Mouse (Mus musculus) liver, postnatal 0 days (tissue): Measurements from ENCODE around the gene Catsper3. TPM values are rescaled to one million over a fixed set of nuclear protein-coding genes. Genes with fewer than 3 reads are reported as not detected.

ENCODE experiments used
- ATAC-seq: fragments of 200-750 bp; cut with Nextera tagmentation; 2 replicates; pipeline ENCODE4 v1.8.0; 2017; ENCODE audit warnings: mild to moderate bottlenecking, moderate library complexity
- DNase-seq: peaks from one replicate; pipeline ENCODE4 v3.0.0-alpha.2; 2016
- H3K27ac ChIP-seq: fragments of 300-500 bp; sonication (generic); 2 replicates; pipeline ENCODE4 v1.5.1; 2014; ENCODE audit warnings: antibody characterized with exemption, moderate library complexity, mild to moderate bottlenecking, low read depth
- H3K27me3 ChIP-seq: fragments of 300-500 bp; sonication (generic); 2 replicates; pipeline ENCODE4 v1.6.1; 2014; ENCODE audit warnings: low read length, control low read depth, mixed read lengths; ENCODE audit not compliant: insufficient read depth
- H3K36me3 ChIP-seq: fragments of 300-500 bp; sonication (generic); replicated peaks from 2 replicates; pipeline ENCODE4 v1.6.1; 2014; ENCODE audit warnings: mild to moderate bottlenecking, control low read depth, low read length, moderate library complexity, mixed read lengths; ENCODE audit not compliant: insufficient read depth
- H3K4me1 ChIP-seq: fragments of 300-500 bp; sonication (generic); 2 replicates; pipeline ENCODE4 v1.6.1; 2014; ENCODE audit warnings: antibody characterized with exemption, mild to moderate bottlenecking, control low read depth; ENCODE audit not compliant: insufficient read depth
- H3K4me2 ChIP-seq: fragments of 300-500 bp; sonication (generic); 2 replicates; pipeline ENCODE4 v1.6.1; 2014; ENCODE audit warnings: low read depth, mild to moderate bottlenecking, low read length, moderate library complexity, mixed read lengths
- H3K4me3 ChIP-seq: fragments of 300-500 bp; sonication (generic); 2 replicates; pipeline ENCODE4 v1.5.1; 2014; ENCODE audit warnings: low read depth, low read length
- H3K9ac ChIP-seq: fragments of 300-500 bp; sonication (generic); replicated peaks from 2 replicates; pipeline ENCODE4 v1.6.1; 2014; ENCODE audit warnings: mild to moderate bottlenecking, moderate library complexity
- H3K9me3 ChIP-seq: fragments of 300-500 bp; sonication (generic); 2 replicates; pipeline ENCODE4 v1.6.1; 2016; ENCODE audit warnings: mild to moderate bottlenecking, control low read depth, low read length, mixed read lengths
- CTCF ChIP-seq: sonication (generic); IDR thresholded peaks from 2 replicates; pipeline ENCODE4 v1.5.1; 2016; ENCODE audit warnings: antibody characterized with exemption, low read depth
- EP300 ChIP-seq: IDR thresholded peaks from 2 replicates; pipeline ENCODE4 v1.6.1; 2016; ENCODE audit warnings: antibody characterized with exemption, low read depth, mild to moderate bottlenecking
- WGBS: fragments of 180-500 bp; shearing (Covaris S2); extraction: QIAGEN DNeasy Blood & Tissue Kit; methylation state at CpG from one replicate; pipeline ENCODE4 v1.1.7; 2014; ENCODE audit not compliant: insufficient replicate concordance; 5-methylcytosine and 5-hydroxymethylcytosine counted together
- polyA plus RNA-seq: library from polyadenylated mRNA; unstranded; fragments of >200 nt; fragmentation: Nextera tagmentation; extraction: Ambion mirVana; gene quantifications from 2 replicates; pipeline ENCODE4 v1.2.1, GENCODE M21; 2015

Catsper3 gene
- polyA plus RNA-seq, 1 experiment from 2014 or later = 0.13 TPM

DNA sequence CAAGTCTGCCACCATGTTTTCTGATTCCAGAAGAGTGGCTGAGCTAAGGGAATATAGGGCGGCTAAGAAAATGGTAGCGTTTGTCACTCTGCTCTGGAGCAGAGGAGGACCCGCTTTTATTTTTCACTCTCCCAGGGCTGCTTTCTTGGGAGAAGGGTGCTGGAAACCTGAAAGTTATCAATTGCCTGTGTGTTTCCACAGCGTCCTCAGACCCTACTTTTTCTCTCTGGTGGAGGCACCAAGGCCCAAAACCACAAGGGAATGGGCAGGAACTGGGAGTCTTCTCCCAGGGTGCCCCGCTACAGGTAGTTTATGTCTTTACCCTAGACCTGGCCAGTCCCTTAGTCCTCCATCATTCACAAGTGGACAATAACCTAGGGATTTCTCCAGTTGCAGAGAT, 50.3 kb downstream of the Catsper3 start:
- no peak overlapping the region for H3K4me2 ChIP-seq
- TF ChIP-seq CTCF = no peak
- no peak for TF ChIP-seq EP300
- DNase-seq = no peak
- H3K27ac ChIP-seq = no peak overlapping the region
- peaks cover 3% of the 10 kb centered on the region for H3K4me1 ChIP-seq
- H3K27me3 ChIP-seq = peaks cover 99% of the 10 kb centered on the region
- H3K36me3 ChIP-seq = no peaks in the 10 kb centered on the region
- no peak overlapping the region for H3K4me3 ChIP-seq
- H3K9me3 ChIP-seq = no peaks in the 10 kb centered on the region
- WGBS = 8% methylated on average over 5 of the region's 5 CpGs
- no peak overlapping the region for H3K9ac ChIP-seq
- no peak for ATAC-seq

GRCm38 (mm10) chr13:55835548-55836097, 51.3 kb downstream of the Catsper3 start:
- Histone ChIP-seq H3K9me3 (no peaks in the 10 kb centered on the region), H3K4me2 (no peak overlapping the region), H3K27me3 (peaks cover 99% of the 10 kb centered on the region), H3K4me3 (no peak overlapping the region), H3K4me1 (peaks cover 3% of the 10 kb centered on the region), H3K36me3 (no peaks in the 10 kb centered on the region), H3K9ac (no peak overlapping the region), H3K27ac (no peak overlapping the region)
- no peak for TF ChIP-seq EP300
- no peak for TF ChIP-seq CTCF
- 5% methylated on average over 33 of the region's 33 CpGs for WGBS
- DNase-seq = no peak
- ATAC-seq = no peak

DNA sequence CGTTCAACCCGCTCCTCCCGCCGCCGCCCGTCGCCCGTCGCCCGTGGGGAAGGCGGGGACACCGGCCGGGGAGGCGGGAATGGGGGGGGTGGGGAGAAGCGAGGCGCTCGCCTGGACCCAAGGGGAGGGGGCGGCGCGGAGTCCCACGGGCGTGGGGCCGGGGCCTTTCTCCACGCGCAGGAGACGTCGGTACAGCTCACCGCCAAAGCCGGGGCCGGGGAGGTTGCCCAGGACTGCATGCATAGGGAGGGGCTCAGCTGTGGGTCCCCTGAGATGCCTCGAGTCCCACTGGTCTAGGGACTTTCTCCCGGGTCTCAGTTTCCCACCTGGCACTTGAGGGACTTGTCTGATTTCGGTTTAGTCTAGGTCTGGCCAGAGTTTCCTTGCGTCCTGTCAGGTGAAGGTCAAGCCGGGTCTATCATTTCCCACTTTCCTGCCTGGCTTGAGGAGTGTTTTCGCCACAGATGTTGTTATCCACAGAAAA, 51.8 kb downstream of the Catsper3 start, which contains the start of gene Pitx1:
Pitx1 (minus strand) TSS at position 51 of the 484 bp plus-strand sequence.
- no peak within 1 kb of the TSS for H3K4me2 ChIP-seq
- peaks cover 96% of the 10 kb centered on the region for H3K27me3 ChIP-seq

GRCm38 (mm10) chr13:55836786-55837780, 52.7 kb downstream of the Catsper3 start:
- ATAC-seq (no peak), DNase-seq (no peak)
- TF ChIP-seq CTCF (no peak), EP300 (no peak)
- no peaks in the 10 kb centered on the region for H3K36me3 ChIP-seq
- H3K4me2 ChIP-seq = no peak overlapping the region
- peaks cover 95% of the 10 kb centered on the region for H3K27me3 ChIP-seq
- H3K4me1 ChIP-seq = no peaks in the 10 kb centered on the region
- H3K27ac ChIP-seq = no peak overlapping the region
- no peaks in the 10 kb centered on the region for H3K9me3 ChIP-seq
- no peak overlapping the region for H3K4me3 ChIP-seq
- WGBS = 3% methylated on average over 32 of the region's 32 CpGs
- no peak overlapping the region for H3K9ac ChIP-seq

More for the DNA sequence above, 51.8 kb downstream of the Catsper3 start, which contains the start of gene Pitx1:
- ATAC-seq (no peak), DNase-seq (no peak)
- TF ChIP-seq EP300 (no peak), CTCF (no peak)
- WGBS = 2% methylated on average over 34 of the region's 36 CpGs
- H3K27ac ChIP-seq = no peak within 1 kb of the TSS
- no peak within 1 kb of the TSS for H3K9ac ChIP-seq
- no peaks in the 10 kb centered on the region for H3K9me3 ChIP-seq
- no peak within 1 kb of the TSS for H3K4me3 ChIP-seq
- no peaks in the 10 kb centered on the region for H3K4me1 ChIP-seq
- H3K36me3 ChIP-seq = no peaks in the 10 kb centered on the region

GRCm38 (mm10) chr13:55840223-55840622, 55.9 kb downstream of the Catsper3 start:
- Histone ChIP-seq H3K27ac (no peak overlapping the region), H3K36me3 (no peaks in the 10 kb centered on the region), H3K4me2 (no peak overlapping the region), H3K9me3 (peaks cover 6% of the 10 kb centered on the region), H3K27me3 (peaks cover 71% of the 10 kb centered on the region), H3K4me1 (no peaks in the 10 kb centered on the region), H3K9ac (no peak overlapping the region), H3K4me3 (no peak overlapping the region)
- no peak for DNase-seq
- no peak for TF ChIP-seq EP300
- no peak for TF ChIP-seq CTCF
- no peak for ATAC-seq
- WGBS = 51% methylated on average over 14 of the region's 14 CpGs

- Histone ChIP-seq H3K4me3 (no peak overlapping the region), H3K27me3 (peaks cover 70% of the 10 kb centered on the region), H3K4me1 (no peaks in the 10 kb centered on the region), H3K36me3 (no peaks in the 10 kb centered on the region), H3K9ac (no peak overlapping the region), H3K9me3 (peaks cover 6% of the 10 kb centered on the region), H3K27ac (no peak overlapping the region), H3K4me2 (no peak overlapping the region)
- TF ChIP-seq CTCF = peak; percentile 64
- TF ChIP-seq EP300 = no peak
- WGBS = 72% methylated on average over 1 of the region's 1 CpGs
- DNase-seq (peak; percentile 48), ATAC-seq (no peak)
Measured at GRCm38 (mm10) chr13:55843700-55844099, 59.3 kb downstream of the Catsper3 start.
